Mouse (Mus musculus) G1E (cell line): ENCODE measurements at regions not wholly inside any gene's neighbourhood (a gene's known extent, or its start where the extent isn't known, plus 50 kb on each side); places are given as distances from the start of the nearest gene placed in this dataset.

Experiments used
- CTCF ChIP-seq: IDR thresholded peaks from 2 replicates; pipeline ENCODE4 v1.5.1; 2012; ENCODE audit warnings: low read depth, low read length, inconsistent platforms, mixed read lengths
- POLR2AphosphoS5 ChIP-seq: IDR thresholded peaks from 2 replicates; pipeline ENCODE4 v1.6.1; 2012; ENCODE audit warnings: low read depth, low read length, inconsistent platforms; ENCODE audit not compliant: insufficient replicate concordance
- TAL1 ChIP-seq: conservative IDR thresholded peaks from 2 replicates; pipeline ENCODE4 v1.6.1; 2012; ENCODE audit warnings: low read depth, low read length, inconsistent platforms, mixed read lengths

DNA sequence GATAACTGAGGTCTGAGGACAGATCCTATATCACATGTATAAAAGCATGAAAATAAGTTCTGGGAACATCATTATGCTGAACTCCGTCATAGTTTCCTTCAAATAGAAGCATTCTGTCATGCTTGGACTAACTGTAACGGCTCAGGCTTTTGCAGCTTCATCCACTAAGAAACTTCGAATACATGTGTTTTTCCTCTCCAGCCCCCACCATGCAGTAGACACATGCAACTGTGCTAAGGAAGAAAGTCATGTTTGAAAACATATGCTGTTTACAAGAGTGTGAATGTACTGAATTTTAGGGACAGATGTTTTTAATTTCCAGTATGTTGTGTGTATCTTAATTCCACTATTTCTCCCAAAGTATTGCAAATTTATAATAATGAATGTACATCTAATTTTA is 219.5 kb downstream of the Ptprc start:
- TF ChIP-seq POLR2AphosphoS5 (no peak), CTCF (no peak), TAL1 (no peak)
